Mouse (Mus musculus) brain, embryonic 14.5 days (tissue): ENCODE results near the gene Pdss2. TPM values are rescaled to one million over a fixed set of nuclear protein-coding genes. Genes with fewer than 3 reads are reported as not detected.

Experiments used
- DNase-seq: peaks from one replicate; pipeline ENCODE4 v3.0.0-alpha.2; 2011; ENCODE audit warnings: low read depth
- CTCF ChIP-seq: fragments of 200-500 bp; IDR thresholded peaks from 2 replicates; pipeline ENCODE4 v1.5.1; 2012; ENCODE audit warnings: inconsistent platforms, mild to moderate bottlenecking, moderate library complexity, borderline replicate concordance; ENCODE audit not compliant: insufficient read depth, insufficient read length; ENCODE audit errors: extremely low read depth
- POLR2A ChIP-seq: fragments of 200-500 bp; IDR thresholded peaks from 2 replicates; pipeline ENCODE4 v1.6.1; 2012; ENCODE audit warnings: mild to moderate bottlenecking, inconsistent platforms, borderline replicate concordance; ENCODE audit not compliant: poor library complexity, insufficient read depth, insufficient read length, severe bottlenecking; ENCODE audit errors: extremely low read depth
- polyA plus RNA-seq: library from polyadenylated mRNA; depleted of rRNA; stranded (reverse); fragments of >200 nt; gene quantifications from 2 replicates; pipeline ENCODE4 v1.2.3, GENCODE M21; 2012

Gene Pdss2
- polyA plus RNA-seq, 1 experiment = 12.6 TPM

DNA sequence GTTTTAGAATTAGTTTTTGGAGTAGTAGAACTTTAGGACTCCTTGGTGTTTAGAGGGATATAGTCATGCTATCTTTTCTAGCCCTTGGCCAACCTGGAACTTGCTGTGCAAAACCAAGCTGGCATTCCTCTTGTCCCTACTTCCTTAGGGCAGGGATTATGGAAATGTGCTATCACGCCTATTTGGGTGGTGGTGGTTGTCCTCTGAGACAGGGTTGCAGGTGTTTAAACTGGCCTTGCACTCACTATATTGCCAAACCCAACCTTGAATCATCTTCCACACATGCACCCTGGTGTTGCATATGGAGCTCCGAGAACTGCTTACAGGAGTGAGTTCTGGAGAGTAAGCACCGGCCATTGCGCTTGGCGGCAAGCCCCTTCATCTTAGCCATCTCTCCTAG, 260.7 kb downstream of the Pdss2 start:
- DNase-seq = no peak
- TF ChIP-seq POLR2A (no peak), CTCF (no peak)

DNA sequence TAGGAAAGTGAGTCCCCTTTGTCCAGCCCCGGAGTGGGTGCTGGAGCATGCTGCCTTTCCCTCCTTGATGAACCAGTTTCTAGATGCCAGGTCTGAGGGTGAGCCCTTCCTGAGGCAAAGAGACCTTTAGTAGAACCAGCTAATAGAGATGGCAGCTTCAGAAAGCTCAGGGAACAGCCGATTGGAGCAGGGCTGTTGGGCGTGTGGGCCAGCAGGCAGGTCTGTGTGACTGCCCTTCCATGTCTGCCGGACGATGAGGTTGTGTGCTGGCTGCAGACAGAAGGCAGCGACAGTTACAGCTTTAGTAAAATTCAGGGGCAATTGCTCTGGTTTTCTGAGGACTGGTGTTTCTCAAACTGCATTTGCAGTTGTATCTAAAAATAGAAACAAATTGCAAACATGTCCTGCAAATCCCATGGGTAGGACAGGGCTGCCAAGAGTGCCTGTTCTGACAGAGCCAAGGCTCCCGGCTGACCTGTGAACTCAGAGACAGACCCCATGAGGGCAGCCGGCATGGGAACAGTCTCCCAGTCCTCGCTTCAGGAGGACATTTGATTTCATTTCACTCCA, 262.2 kb downstream of the Pdss2 start:
- DNase-seq = no peak

DNA sequence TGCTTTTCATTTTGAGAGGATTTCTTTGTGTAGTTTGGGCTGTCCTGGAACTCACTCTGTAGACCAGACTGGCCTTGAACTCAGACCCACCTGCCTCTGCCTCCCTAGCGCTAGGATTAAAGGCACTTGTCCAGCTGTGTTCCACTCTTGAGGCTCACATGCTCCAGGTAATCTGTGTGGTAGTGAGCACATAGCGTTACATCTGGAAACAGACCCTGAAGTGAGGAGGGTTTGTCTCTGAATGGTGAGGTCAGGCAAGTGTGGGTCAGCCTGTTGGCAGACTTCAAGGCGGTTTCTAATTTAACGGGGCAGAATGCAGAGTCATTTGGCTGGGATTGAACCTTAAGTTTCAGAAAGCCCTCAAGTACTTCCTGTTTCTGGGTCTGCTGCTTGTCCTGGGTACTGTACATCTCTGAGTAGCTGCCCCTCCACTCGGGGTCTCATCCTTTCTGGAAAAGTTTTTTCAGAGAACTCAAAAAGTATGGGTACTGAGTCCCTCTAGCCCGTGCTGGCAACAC, 264.5 kb downstream of the Pdss2 start:
- no peak for DNase-seq
- no peak for TF ChIP-seq CTCF
- no peak for TF ChIP-seq POLR2A

More for the DNA sequence above, 262.2 kb downstream of the Pdss2 start:
- TF ChIP-seq POLR2A = no peak
- TF ChIP-seq CTCF = no peak

DNA sequence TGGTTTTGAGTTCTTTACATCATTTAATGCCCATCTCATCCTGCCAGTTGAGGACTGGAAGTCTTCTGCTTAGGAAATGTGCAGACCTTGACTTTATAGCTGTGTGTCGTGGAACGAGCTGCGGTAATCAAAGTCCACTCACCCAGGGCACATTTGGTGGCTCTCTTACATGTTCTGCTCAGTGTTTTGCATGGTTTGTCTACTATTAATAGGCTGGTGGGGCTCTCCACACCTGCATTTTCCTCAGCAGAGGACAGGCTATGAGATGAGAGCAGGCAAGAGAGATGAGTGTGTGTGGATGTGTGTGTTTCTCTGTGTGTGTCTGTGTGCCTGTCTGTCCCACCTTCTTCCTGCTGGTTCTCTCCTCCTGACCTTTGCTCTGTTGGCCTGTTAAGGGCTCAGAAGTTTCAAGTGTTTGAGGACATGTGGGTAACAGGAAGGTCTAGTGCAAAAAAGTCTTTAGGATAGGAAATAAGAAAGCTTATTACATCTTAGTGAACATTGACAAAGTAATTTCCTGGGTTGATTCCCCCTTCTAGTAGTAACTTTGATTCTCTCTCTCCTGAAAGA, 266.2 kb downstream of the Pdss2 start:
- TF ChIP-seq POLR2A (no peak), CTCF (no peak)
- DNase-seq = no peak

DNA sequence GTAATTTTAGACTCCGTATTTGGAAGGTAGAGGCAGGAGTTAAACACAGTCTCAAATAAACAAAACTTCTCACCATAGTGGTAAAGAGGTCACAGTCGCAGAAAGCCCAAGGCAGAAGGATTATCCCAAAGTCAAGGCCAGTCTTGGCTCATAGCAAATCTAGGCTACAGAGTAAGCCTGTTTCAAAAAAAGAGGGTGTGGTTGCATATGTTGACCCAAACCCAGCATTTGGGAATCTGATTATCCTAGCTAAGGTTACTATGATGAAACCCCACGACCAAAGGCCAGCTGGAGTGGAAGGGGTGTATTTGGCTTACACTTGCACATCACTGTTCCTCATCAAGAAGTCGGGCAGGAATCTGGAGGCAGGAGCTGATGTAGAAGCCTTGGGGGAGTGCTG, 267.0 kb downstream of the Pdss2 start:
- TF ChIP-seq CTCF = no peak
- no peak for TF ChIP-seq POLR2A
- no peak for DNase-seq

DNA sequence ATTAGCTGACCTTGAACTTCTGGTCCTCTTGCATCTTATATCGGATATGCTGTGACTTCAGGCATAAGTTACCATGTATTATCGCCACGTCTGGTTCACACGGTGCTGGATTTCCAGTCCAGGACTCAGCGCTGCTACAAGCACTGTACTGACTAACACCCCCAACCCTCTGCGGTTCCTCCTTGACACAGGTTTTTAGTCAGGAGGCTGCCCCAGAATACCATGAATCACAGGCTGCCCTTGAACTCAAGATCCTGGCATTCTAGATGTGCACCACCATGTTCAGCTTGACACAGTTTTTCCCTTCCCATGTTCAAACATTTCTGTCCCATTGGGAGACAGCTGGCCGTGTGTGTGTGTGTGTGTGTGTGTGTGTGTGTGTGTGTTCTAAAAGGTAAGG, 267.9 kb downstream of the Pdss2 start:
- TF ChIP-seq POLR2A = no peak
- TF ChIP-seq CTCF = no peak
- DNase-seq = no peak

DNA sequence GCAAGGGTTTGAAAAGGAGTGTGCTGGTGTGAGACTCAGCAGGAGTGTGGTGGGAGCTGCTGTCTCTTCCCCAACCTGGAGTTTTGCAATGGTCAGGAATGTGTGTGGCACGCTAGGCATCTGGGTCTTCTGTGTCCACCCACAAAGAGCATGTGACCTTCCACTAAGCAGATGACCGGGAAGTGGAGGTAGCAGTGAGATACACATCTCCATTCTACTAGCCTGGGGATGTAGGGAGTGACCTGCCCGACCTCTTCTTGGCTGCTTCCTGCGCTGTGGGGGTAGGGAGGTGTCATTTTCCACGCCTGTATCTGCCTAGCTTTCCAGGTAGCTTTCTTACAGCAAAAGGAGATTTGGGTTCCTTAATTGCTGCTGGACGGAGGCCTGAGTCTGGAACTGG, 268.3 kb downstream of the Pdss2 start:
- TF ChIP-seq CTCF (no peak), POLR2A (no peak)
- DNase-seq = no peak

DNA sequence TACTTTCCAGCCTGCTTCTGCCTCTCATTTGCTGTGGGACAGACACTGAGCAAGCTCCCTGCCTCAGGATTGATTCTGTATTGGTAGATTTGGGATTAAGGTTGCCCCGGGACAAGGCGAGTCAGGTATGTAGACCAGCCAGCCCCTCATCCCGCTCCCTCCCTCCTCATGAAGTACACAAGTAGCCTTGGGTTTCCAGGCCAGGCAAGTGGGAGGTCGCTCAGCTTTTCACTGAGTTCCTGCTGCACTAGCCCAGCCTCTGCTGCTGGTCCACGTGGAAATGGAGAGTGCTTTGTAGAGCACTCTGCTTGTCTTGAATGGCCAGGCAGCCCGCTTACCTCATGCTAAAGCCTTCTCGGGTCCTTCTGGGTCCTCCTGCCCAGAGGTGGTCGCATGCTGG, 268.7 kb downstream of the Pdss2 start:
- no peak for TF ChIP-seq CTCF
- no peak for TF ChIP-seq POLR2A
- DNase-seq = no peak

DNA sequence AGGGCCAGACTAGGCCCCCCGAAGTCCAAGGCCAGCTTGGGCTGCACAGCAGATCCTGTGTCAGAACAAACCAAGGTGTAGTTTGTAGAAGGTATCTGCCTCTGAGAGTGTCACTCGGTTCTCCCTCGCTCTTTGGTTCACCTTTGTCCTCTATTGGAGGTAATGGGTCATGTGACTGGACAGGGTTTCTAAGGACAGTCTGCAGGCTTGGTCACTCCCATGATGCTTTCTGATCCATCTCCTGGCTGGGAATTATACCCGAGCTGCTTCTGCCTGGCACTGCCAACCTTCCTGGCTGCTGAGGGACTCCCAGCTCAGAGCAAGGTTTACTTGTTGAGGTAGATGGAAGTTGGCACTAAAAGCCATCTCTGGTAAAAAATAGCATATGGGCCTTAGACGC, 269.6 kb downstream of the Pdss2 start:
- TF ChIP-seq CTCF = no peak
- DNase-seq = no peak

DNA sequence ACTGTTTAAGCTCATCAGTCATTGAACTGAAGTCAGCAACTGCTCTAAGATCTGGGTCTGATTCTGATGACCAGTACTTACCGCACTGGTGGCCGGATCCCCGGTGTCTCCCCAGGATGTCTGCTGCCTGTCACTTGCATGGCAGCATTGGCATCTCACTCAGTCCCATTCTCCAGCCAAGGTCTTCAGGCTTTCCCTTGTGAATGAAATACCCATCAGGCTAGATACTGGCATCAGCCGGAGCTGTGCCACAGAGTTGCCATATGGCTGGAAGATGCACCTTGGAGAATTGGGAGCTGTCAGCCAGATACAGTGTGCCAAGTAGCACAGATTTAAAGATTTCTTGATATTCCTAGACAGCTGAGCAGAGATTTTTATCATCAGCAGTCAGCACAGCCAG, 281.3 kb downstream of the Pdss2 start:
- DNase-seq = peak; percentile 68
- TF ChIP-seq CTCF = no peak
- TF ChIP-seq POLR2A = no peak

DNA sequence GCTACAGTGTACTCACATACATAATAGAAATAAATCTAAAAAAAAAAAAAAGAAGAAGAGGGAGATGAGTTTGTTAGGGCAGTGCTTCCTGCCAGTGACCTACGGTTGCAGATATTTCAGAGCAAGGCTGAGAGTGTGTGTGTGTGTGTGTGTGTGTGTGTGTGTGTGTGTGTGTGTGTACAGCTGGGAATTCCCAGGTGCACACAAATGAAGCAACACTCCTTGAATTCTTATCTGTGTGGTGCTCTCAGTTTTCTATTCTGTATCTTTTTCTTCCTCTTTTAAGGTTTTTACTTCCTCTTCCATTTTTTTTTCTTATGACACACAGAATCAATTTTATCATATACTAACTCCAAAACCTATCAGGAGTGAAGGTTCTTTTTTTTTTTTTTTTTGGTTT, 283.0 kb downstream of the Pdss2 start:
- TF ChIP-seq CTCF (no peak), POLR2A (no peak)

DNA sequence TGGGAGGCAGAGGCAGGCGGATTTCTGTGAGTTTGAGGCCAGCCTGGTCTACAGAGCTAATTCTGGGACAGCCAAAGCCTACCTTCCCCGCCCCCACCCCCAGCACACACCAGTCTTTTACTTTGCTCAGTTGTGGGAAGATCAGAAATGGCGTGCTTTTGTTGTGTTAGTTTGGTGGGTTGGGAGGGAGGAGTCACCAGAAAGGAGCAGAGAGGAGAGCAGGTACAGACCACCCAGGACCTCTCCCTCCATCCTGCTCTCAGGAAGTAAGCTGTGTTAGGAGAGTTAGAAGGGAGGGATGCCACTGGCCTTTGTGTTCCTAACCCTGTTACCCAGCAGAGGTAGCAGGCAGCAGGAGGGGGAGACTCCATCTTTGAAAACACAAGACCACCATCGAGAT, 285.8 kb downstream of the Pdss2 start:
- DNase-seq = no peak
- no peak for TF ChIP-seq CTCF
- no peak for TF ChIP-seq POLR2A

More for the DNA sequence above, 283.0 kb downstream of the Pdss2 start:
- DNase-seq = no peak
